Mouse (Mus musculus): Measurements from ENCODE around the gene Pla2g7.
"Not testable (repeated sequence)": the region's sequence is repeated elsewhere in the genome, so short reads cannot be mapped to it uniquely, and the experiment has no call there.

Gene Pla2g7

GRCm38 (mm10) chr17:43567992-43568888, at the start of gene Pla2g7:
Gene Pla2g7 (plus strand): TSS chr17:43568098.
- in situ Hi-C loops (cut with MboI, MseI): no loop called here

GRCm38 (mm10) chr17:43518644-43519409, 49.1 kb upstream of the Pla2g7 start:
- in situ Hi-C loops (cut with MboI, MseI): no loop called here

DNA sequence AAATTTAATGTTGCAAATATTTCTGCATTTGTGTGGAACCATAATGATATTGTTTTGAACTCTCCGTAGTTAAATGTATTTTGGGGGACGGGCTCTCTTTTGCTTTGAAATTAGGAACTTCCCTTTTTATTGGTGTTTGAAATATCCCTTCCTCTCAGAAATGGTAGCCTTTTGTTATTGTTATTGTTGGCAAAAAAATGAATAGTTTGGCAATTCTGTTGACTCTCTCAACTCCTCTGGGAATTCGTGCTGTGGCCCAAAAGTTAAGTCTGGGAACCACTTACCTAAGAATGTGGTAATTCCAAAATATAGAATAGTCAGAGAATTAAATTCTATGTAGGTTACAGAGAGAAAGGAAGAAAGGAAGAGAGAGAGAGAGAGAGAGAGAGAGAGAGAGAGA, 47.7 kb upstream of the Pla2g7 start:
- in situ Hi-C loops (cut with MboI, MseI): loop anchor here (5.0 kb wide), 1 partner anchor 92 kb away; no protein-coding TSS in a partner anchor

GRCm38 (mm10) chr17:43530507-43530906, 37.4 kb upstream of the Pla2g7 start:
- in situ Hi-C loops (cut with MboI, MseI): no loop called here

GRCm38 (mm10) chr17:43531192-43531591, 36.7 kb upstream of the Pla2g7 start:
- in situ Hi-C loops (cut with MboI, MseI): no loop called here

DNA sequence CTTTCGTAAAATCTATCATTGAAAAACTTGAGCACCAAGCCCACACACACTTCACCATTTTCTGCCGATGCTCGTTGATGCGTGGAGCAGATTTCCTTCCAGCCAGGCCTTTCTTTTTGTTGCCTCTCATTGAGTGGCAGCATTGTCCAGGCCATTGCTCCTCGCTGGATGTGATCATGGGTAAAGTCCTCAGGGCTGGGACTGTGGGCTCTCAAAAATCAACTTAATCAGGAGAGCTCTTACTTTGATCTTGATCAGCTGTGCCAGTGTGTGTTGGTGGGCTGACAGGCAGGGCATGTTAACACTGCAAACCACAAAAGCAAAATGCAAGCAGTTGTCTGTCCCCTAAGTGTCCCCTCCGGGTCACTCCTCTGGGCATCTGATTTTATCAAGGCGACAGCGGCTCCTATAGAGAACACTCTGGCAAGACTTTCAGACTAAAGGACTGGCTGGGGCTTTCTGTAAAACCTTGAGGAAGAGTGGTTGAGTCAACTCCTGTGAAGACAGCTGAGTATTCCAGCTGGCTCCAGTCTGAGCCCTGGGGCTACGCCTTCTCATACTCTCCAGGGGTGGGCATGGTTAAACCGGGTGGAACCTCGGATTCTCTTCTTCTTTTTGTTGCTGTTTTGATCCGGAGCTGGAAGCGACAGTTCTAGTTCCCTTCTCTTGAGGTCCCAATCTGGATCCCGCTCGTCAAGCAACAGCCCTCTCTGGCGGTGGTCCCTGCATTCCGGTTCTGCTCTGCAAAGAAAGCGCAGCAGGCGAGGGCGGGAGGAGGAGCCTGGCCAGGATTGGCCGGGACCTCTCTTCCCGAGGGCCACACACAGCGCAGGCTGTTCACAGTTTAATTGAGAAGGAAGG, 33.3 kb upstream of the Pla2g7 start:
- in situ Hi-C loops (cut with MboI, MseI): no loop called here

GRCm38 (mm10) chr17:43536841-43537240, 31.1 kb upstream of the Pla2g7 start:
- in situ Hi-C loops (cut with MboI, MseI): not testable (repeated sequence)

- in situ Hi-C loops (cut with MboI, MseI): no loop called here
Measured at GRCm38 (mm10) chr17:43538767-43539166, 29.1 kb upstream of the Pla2g7 start.

DNA sequence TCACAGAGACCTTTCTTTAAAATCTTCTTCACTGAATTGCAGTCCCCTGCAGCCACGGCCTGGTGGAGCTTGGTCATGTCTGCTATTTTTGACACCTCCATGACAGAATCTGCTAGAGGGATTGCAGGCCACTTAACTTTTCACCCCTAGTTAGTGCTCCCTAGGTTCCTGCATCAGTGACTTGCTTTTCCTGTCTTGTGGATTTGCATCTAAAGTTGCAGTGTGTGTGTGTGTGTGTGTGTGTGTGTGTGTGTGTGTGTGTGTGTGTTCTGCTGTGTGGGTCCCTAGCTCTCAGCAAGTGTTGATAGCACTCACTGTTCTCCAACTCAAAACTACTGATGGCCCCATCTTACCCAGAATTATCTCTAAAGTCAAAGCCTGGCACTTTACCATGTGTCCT, 24.4 kb upstream of the Pla2g7 start, which contains the start of gene Ankrd66:
Gene Ankrd66 (minus strand): TSS at position 101 of the 400 bp plus-strand sequence.
- in situ Hi-C loops (cut with MboI, MseI): no loop called here

GRCm38 (mm10) chr17:43544040-43544439, 23.9 kb upstream of the Pla2g7 start:
- in situ Hi-C loops (cut with MboI, MseI): no loop called here

DNA sequence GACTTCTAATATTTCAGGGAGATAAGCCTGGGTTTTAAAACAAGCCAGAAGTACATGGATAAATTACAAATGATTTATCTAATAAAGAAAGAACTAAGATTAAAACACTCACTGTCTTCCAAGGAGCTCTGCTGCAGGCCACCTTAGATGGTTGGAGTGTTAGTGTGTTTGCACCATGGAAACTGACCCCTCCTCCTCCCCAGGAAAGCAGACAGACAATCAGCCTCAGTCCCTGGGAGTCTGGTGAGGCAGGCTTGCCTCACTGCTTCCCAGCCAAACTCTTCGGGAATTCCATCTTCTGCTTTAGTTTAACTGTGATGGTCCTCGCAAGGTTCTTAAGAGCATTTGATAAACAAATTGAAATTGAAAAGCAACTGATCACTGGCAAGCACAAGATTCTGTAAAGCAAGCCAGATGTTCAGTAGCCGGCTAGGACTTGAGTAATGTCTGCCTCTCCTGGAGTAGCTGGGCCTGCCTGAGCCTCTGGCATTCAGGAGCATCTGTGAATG, 16.7 kb upstream of the Pla2g7 start:
- in situ Hi-C loops (cut with MboI, MseI): no loop called here

DNA sequence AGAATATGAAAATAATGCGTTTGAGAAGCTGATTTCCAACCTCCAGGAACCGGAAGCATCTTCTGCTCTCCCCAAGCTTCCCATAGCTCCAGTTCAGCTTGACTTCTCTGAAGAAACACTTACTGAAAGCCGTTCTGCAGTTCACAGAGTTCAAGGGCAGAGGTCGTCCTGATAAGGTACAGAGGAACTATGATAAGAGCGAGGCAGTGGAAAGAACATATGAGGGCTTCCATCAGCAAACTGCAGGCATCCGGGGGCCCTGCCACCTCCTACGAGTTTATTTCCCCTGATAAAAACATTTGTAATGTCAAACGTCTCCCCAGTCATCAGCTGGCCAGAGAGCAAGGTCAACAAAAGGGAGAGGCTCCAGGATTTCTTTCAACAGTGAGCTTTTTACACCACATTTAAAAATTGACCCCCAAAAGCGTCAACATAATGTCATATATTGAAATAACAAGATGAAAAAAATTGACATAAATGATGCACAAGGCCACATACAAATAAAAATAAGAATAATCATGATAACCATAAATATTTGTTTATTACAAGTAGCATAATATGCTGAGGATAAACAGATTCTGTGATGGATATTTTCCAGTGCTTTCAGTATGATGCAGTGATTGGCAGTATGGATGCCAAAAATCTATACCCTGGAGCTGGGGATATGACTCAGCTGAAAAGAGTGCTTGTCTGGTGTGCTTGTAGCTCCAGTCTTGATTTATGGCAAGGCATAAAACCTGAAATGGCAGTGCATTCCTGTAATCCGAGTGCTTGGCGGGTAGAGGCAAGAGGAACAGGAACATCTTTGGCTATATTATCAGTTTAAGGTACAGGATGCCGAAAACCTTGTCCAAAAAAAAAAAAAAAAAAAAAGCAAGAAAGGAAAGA, 13.1 kb upstream of the Pla2g7 start:
- in situ Hi-C loops (cut with MboI, MseI): no loop called here

DNA sequence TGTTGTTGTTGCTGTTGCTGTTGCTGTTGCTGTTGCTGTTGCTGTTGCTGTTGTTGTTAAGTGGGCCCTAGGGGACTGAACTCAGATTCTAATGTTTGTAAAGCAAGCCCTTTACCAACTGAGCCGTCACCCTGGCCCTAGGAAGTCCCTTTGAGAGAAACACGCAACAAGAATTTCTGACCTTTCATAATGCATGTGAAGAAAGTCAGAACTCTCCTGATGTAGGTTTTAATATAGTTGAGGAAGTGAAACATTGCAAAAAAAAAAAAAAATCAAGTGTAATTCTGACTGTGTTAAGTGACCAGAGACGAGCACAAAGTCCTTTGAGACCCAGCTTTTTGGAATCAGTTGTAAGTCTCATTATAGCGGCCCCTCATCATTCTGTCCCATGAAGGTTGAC, 10.8 kb upstream of the Pla2g7 start:
- in situ Hi-C loops (cut with MboI, MseI): no loop called here

DNA sequence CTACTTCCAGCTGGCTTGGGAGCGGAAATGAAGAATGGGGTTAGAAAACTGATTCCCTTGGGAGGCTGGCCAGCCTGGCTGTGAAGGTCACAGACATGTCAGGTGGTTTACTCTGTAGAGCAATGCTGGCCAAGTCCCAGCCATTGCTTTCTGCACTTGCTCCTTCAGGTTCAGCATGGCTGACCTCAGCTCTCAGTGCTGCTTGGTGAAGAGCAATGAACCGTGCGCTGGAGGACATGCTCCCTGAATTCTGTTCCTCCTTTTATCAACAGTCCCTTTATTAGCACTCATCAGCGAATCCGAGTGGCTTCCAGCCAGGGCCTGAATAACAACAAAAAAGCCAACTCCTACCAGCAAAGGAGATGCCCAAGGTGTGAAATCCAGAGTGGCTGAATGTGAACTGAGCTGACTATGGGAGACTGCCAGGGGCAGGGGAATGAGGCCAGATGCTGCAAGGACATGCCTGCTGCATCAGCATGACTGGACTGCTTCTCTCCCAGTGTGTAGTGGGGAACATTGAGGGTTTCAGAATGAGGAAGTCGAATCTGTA, 10.3 kb upstream of the Pla2g7 start:
- in situ Hi-C loops (cut with MboI, MseI): no loop called here

- in situ Hi-C loops (cut with MboI, MseI): no loop called here
Measured at GRCm38 (mm10) chr17:43558678-43559077, 9.2 kb upstream of the Pla2g7 start.

DNA sequence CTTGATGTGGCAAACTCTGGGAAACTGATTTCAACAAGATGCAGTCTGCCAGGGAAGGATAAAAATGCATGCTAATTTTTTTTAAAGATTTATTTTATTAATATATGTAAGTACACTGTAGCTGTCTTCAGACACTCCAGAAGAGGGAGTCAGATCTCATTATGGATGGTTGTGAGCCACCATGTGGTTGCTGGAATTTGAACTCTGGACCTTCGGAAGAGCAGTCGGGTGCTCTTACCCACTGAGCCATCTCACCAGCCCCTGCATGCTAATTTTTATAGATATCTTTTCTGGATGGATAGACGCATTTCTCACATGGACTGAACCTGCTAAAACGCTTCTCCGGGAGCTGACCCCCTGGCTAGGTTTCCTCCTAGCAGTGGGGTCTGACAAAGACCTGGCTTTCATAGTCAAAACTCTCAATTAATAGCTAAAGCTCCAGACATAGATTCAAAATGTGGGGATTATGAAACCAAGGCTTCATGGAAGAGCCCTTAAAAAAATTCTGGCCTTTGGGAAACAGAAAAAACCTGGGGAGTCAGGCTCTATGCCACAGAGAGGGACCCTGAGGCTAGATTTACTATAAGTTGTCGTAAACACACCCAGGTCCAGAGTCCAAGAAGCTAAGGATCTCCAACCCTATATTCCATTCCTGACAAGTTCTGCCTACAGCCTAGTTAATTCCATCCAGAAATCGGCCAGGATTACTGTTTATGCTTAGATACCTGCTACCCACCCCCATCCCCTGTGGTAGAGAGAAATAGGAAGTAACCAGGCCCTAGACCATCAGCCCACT, 4.5 kb upstream of the Pla2g7 start:
- in situ Hi-C loops (cut with MboI, MseI): no loop called here

GRCm38 (mm10) chr17:43567593-43567991, 306 bp upstream of the Pla2g7 start:
- in situ Hi-C loops (cut with MboI, MseI): no loop called here

- in situ Hi-C loops (cut with MboI, MseI): no loop called here
Measured at GRCm38 (mm10) chr17:43569287-43569686, 1.4 kb downstream of the Pla2g7 start.

GRCm38 (mm10) chr17:43573624-43574073, 5.8 kb downstream of the Pla2g7 start:
- in situ Hi-C loops (cut with MboI, MseI): no loop called here

Data from T-helper 2 cell (primary cell).